ENCODE assay signal across 15 mouse cellular contexts in the genomic region with DNA sequence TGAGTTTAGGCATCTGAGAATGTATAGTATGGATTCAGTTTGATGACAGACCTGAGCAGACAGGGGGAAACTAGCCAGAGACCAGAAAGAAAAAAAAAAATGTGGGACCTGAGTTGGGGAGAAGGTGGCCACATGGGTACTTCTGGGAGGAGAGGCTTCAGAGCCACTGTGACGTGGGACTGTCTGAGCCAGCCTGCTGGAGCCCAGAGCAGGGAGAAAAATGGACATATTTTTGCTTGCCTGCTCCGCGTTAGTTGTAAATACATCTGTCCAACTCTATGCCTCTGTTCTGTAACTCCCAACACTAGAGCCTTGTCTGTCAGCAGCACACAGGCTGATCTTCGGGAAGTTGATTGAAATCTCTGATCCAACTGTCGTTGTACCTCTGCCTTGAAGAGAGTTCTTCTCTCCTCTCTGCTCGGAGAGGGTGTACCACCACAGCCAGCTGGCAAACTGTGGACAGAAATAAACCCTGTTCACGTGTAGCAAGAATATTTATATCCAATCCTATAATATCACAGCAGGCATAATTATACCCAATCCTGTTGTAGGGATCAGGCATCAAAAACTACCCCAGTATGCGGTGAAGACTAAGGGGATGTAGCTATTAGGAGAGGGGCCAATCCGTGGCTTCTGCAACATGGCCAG.
"Had no signal": no experiment of that assay in that cellular context is flagged by ENCODE, and none has a peak within 500 bp of the region (broad histone marks: within the 10 kb centered on the region; RNA-seq: fewer than 3 reads in every experiment).

No protein-coding gene starts in this region.

- H3K27ac ChIP-seq: kidney, postnatal 0 days; limb, embryonic 13.5 days; liver, embryonic 15.5 days; midbrain, embryonic 13.5 days; stomach, embryonic 15.5 days had no signal

- H3K27me3 ChIP-seq: limb, embryonic 13.5 days; midbrain, embryonic 13.5 days; stomach, embryonic 15.5 days had no signal

- H3K9ac ChIP-seq: limb, embryonic 13.5 days; liver, embryonic 15.5 days; midbrain, embryonic 13.5 days; stomach, embryonic 15.5 days had no signal

- H3K4me1 ChIP-seq: limb, embryonic 13.5 days; liver, embryonic 15.5 days; midbrain, embryonic 13.5 days; stomach, embryonic 15.5 days had no signal

- DNase-seq: kidney, adult 9 months; kidney, postnatal 36 days; layer of hippocampus, adult 9-11 months; layer of hippocampus, postnatal 36 days; left cerebral cortex, postnatal 4 days; lung, adult 2 months; lung, postnatal 36 days; thymus, adult 2 months; thymus, postnatal 25 days had no signal

- ATAC-seq: lung, postnatal 0 days; midbrain, embryonic 13.5 days had no signal

- H3K4me3 ChIP-seq: limb, embryonic 13.5 days; liver, embryonic 15.5 days; midbrain, embryonic 13.5 days; stomach, embryonic 15.5 days had no signal

- H3K36me3 ChIP-seq: limb, embryonic 13.5 days; liver, embryonic 15.5 days; midbrain, embryonic 13.5 days; stomach, embryonic 15.5 days had no signal

- H3K9me3 ChIP-seq: limb, embryonic 13.5 days; liver, embryonic 15.5 days; midbrain, embryonic 13.5 days; stomach, embryonic 15.5 days had no signal

- H3K4me2 ChIP-seq: limb, embryonic 13.5 days; liver, embryonic 15.5 days; midbrain, embryonic 13.5 days; stomach, embryonic 15.5 days had no signal
